Mouse (Mus musculus) brain, adult 2 months (tissue): ENCODE data around the gene Acaa1b.

Experiments used
- DNase-seq: peaks from one replicate; pipeline ENCODE4 v3.0.0; 2011; ENCODE audit warnings: low read depth, low spot score

The Acaa1b gene

GRCm38 (mm10) chr9:119144696-119145095 is 12.2 kb downstream of the Acaa1b start:
- DNase-seq: peak; percentile 28

GRCm38 (mm10) chr9:119143372-119143771 is 13.5 kb downstream of the Acaa1b start:
- no peak for DNase-seq

DNA sequence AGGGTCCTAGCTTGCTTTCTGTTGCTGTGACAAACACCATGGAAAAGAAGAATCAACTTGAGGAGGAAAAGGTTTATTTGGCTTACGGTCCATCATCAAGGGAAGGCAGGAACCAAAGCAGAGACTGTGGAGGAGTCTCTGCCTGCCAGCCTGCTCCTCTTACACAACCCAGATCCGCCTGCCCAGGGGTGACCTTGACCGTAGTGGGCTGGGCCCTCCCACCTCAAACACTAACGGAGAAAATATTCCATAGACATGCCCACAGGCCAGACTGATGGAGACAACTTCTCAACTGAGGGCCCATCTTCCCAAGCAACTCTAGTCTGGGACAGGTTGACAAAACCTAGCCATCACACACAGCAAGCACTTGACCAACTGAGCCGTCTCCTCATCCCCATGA is 14.8 kb downstream of the Acaa1b start:
- no peak for DNase-seq

GRCm38 (mm10) chr9:119138836-119139235 is 18.1 kb downstream of the Acaa1b start:
- no peak for DNase-seq

DNA sequence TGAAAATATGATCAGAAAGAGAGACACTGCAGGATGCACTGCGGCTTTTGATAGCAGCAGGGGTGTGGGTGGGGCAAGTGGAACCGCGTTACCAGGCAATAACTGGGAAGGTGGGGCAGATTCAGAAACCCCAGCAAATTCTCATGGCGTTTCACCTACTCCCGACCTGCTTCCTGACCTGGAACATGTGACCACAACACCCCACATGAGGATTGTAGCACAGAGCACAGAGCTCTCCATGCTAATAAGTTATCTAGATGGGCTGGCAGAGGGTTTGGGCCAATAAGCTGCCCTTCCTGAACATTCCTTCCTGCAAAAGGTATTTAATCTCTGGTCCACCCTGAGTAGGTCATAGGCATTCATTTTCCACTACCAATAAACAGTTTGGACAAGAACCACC is 26.2 kb downstream of the Acaa1b start:
- peak; percentile 6 for DNase-seq

DNA sequence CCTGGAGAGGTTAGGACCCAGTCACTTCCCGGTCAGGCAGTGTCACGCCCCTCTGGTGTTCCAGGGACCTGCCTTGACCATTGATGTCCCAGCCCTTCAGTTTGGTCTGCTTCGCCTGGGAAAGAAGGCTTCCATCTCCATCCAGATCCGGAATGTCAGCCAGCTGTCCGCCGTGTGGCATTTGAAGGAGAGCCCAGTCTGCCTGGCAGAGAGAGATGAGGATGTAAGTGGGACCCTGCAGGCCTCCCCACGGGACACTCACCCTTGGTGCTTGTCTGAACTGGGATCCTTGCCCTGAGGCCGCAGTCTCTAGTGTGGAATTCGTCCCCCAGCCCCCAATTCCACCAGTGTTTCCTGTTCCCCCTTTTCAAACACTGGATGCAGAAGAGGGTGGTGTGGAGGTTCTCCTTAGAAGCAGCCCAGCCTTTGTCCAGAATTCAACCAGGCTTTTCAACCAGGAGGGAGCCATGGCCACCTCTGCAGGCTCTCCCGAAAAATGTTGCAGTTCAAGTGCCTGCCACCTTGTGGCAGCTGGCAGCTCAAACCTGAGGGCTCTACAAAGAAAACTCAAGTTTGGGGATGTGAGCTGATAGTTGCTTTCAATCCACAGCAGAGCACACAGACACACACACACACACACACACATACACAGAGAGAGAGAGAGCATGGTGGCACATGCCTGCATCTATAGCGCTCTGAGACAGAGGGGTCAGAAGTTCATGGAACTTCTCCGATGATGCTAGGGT is 28.3 kb downstream of the Acaa1b start:
- DNase-seq: peak; percentile 8

DNA sequence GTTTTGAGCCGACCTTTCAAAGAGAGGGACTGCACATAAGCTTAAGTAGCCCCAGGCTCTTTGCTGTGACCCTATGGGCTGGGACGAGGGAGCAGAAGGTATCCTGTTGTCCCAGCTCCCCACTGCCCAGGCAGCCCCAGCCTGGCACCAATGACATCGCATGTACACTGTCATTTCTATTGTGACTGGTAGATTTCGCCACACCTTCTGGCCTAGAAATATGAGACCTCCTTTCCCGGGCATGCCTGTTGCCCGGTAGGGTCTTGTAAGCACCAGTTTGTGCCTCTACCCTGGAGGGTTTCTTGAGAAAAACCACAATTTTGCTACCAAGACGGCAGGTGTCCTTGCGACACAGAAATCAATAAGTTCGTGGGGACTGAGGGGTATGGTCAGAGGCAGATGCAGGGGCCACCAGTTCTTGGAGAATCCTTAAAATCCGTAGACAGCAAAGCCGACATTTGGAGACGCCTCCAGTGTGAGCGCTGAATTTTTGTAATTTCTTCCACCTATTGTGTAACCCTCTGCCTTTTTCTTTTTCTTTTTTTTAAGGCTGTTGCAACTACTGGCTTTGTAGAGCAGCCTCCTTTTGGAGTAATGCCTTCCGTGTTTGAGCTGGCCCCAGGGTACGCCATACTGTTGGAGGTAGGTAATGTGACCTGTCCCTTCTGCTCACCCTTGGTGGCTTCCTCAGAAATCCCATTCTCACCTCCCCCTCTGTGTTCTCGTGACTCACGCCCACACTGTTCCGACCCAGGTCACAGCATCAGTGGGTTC is 34.1 kb downstream of the Acaa1b start:
- no peak for DNase-seq

- no peak for DNase-seq
Observed at GRCm38 (mm10) chr9:119120168-119120560, 36.7 kb downstream of the Acaa1b start.

DNA sequence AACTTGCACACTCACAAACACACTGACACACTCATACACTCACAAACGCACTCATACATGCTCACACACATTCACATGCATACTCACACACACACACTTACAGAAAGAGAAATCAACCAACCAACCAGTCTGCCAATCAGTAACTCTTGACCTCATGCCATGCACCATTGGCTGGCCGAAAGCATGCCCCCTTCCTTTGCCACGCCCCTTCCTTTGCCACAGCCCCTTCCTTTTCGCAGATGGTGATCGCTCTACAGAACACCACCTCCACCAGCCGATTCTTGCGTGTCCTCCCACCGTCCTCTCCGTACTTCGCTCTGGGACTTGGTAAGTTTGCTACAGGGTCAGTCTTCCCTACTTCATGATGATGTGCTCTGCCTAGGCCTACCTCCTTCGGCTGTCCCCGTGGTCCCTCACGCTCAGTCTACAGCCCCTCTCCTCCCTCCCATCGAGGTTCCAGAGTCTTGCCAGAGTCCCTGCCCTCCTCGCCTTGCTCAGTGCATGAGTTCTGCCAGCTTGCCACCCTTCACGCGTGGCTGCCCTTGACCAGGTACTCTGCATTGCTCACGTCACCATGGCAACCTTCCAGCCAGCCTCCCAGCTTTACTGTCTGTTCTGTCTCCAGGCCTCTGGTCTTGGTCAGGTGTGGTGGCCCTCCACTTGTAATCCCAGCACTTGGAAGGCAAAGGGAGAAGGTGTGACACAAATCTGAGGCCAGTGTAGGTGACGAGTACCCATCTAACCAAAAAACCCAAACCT is 37.3 kb downstream of the Acaa1b start:
- no peak for DNase-seq

DNA sequence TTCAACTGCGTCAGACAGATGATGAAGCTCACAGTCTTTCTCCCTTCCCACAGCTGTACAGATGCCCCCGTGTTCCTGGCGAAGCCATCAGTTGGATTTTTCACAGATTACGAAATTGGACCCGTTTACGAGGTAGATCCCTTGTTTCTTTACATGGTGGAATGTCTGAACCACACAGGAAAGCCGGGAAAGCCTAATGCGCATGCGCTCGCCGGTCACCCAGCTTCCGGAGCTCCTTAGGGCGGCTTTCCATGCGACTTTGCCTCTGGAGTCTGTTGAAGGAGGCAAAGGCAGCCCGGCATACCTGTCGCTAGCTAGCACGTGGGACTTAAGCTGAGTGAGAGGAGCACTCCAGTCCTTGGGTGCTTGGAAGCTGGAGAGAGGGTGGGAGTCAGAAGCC is 42.0 kb downstream of the Acaa1b start:
- DNase-seq: no peak

DNA sequence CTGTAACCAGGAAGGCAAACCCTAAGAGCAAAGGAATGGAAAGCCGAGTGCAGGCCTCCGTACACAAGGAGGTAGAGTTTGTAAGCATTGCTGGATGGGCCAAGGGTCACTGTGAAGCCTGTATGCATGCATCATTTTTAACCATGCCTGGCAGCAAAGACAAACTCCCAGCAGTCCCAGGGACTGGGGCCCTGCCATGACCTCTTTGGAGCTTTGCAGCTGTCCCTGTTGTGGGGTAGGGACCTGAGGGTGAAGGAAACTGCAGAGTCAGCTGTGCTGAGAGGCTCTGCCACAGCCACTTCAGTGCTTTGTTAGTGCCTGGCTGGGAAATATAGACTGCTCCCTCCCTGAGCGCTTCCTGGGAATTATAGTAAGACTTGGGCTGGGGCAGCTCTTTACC is 46.3 kb downstream of the Acaa1b start:
- DNase-seq: no peak

- no peak for DNase-seq
Observed at GRCm38 (mm10) chr9:119109685-119110353, 47.1 kb downstream of the Acaa1b start.

- peak; percentile 54 for DNase-seq
Observed at GRCm38 (mm10) chr9:119107566-119107965, 49.3 kb downstream of the Acaa1b start.

- no peak for DNase-seq
Observed at GRCm38 (mm10) chr9:119102783-119103113, 54.1 kb downstream of the Acaa1b start.

DNA sequence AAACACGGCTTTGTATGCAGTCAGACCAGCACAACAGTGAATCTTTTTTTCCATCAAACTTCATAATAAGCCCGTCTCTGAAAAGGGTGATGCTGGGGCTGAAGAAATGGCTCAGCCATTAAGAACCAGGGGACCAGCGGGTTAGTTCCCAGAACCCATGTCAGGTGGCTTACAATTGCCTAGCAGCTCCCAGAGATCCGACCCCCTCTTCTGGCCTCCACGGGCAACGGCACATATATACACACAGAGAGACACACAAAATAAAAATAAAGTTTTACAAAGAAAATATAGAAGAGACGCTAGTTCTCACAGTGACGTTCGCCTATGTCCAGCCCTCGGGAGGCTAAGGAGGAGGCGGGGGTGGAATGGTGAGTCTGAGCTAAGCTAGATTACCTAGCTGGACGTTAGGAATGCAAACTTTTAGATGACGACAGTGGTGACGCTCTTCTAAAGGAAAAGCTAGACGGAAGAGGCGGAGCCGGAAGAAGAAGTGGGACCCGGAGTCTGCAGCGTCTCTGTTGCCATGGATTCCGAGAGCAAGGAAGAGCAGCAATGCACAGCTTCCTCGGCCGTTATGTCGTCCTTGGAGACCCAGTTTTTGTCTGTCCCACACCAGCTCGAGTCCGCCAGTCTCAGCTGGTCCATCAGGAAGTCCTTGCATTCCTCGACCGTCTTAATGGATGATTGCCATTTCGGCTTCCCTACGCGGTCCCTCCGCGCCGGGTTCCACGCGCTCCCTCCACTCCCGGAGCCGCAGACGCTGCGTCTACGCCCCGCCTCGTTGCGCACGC is 54.7 kb downstream of the Acaa1b start, which contains the start of gene Dlec1:
Gene Dlec1 (plus strand): TSS at position 487 of the 791 bp plus-strand sequence.
- DNase-seq: peak; percentile 94

GRCm38 (mm10) chr9:119100177-119100898 is 56.6 kb downstream of the Acaa1b start:
- peak; percentile 68 for DNase-seq
